Mouse (Mus musculus): ENCODE results near the gene Prkca.

GRCm38 (mm10) chr11:108311912-108312311 is 31.8 kb downstream of the Prkca start:
- TF ChIP-seq CTCF (IDR thresholded peaks at IDR 0.05; ENCODE audit: control insufficient read depth, insufficient read depth, insufficient read length): no peak
- no peak for TF ChIP-seq MAX (IDR thresholded peaks at IDR 0.05)
- TF ChIP-seq USF1 (IDR thresholded peaks at IDR 0.05; ENCODE audit: low read depth): no peak
- no peak for TF ChIP-seq CEBPB (IDR thresholded peaks at IDR 0.05; ENCODE audit: low read depth)
- no peak for TF ChIP-seq MYOD1 (IDR thresholded peaks at IDR 0.05; ENCODE audit: control insufficient read depth, insufficient read length, low read depth)
- no peak for TF ChIP-seq MYOG (IDR thresholded peaks at IDR 0.05; ENCODE audit: control insufficient read depth, extremely low read depth, insufficient read length)
